Mouse (Mus musculus) urinary bladder, adult 2 months (tissue): ENCODE results near the gene Csnk1g2. TPM values are rescaled to one million over a fixed set of nuclear protein-coding genes. Genes with fewer than 3 reads are reported as not detected.
"Not testable (repeated sequence)": the region's sequence is repeated elsewhere in the genome, so short reads cannot be mapped to it uniquely, and the experiment has no call there.

ENCODE experiments used
- DNase-seq: peaks from one replicate; pipeline ENCODE4 v3.0.0; 2022; ENCODE audit warnings: low spot score
- polyA plus RNA-seq: library from polyadenylated mRNA; depleted of rRNA; stranded (reverse); fragments of >200 nt; gene quantifications from 2 replicates; pipeline ENCODE4 v1.2.3, GENCODE M21; 2012

The Csnk1g2 gene
- polyA plus RNA-seq, 1 experiment = 158 TPM

DNA sequence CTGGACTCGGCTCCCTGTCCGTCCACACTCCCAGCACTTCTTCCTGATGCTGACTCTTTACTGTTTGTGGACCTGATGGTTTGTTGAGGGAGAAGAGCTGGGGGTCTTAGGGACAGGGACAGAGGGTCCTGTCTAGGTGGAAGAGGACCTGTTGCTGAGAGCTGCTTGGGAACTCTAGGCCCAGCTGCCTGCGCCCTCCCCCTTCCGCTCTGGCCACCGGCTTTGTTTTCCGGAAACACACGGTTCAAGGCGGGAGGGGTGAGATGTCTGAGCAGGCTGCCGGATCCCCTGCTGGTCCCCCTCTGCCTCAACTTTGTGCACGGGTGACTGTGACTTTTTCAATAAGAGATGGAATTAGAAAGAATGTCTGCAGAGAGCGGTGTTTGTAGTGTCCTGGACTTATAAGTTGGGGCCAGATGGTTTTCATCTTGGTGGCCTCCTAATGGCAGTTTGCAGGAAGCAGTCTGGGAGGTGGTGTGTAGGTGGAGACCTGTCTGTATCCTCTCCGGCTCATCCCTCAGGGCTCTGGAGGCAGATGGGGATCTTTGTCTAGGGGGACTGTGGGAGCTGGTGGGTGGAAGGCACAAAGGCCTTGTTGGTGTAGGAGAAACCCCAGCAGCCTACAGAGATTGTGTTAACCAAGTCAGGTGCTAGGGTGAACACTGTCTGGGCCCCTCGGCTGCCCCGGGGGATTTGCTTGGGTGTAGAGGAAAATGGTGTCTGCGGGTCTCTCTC, 986 bp downstream of the Csnk1g2 start:
- no peak for DNase-seq

DNA sequence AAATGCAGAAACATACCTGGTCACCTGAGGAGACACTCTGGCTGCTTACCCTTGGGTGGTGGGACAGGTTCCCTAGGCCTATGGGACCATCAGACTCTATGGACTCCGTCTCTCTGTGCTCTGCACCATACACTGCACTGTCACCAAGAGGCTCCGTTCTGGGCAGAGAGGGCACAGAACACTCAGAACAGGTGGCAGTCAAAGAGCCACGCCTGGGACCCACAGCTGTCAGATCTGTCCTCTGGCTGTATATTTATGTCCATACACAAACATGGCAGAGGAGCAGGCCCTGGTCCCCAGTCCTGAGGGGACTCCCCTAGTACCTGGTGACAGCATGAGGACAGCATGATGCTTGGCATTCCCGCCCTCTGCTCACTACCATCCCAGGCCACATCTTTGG, 3.1 kb downstream of the Csnk1g2 start:
- DNase-seq = no peak

DNA sequence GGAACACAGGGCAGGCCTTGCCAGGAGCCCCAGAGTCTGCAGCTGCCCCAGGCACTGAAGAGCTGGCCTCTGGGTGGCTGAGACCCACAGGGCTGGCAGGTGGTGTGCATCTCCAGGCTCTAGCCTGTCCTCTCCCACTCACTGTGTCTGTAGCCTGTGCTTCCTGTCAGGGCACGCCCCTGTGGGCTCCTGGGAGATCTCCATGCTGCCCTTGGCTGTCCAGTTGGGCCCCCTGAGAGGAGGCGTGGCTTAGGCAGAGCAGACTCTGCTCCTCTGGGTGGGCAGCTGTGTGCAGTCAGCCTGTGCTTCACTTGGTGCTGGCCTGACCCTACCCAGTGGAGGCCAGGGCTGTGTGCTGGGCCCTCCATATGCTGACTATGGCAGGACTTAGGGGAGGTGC, 5.0 kb downstream of the Csnk1g2 start:
- no peak for DNase-seq

DNA sequence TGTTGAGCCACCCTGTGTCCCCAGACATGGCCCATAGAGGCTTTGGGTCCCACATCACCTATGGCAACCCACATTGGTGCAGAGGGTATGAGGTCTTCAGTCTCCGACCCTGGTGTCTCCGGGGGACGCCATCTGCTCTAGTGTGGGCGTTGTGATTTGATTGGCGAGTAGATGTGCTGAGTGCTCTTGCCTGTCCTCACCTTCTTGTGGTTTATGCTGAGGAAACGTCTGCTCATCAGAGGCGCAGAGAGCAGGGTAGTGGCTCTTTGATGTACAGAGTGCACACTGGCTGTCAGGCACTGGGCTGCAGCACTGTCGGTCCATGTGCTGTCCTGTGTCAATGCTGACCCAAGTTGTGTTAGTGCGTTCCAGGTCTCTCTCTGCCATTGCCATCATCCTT, 6.3 kb downstream of the Csnk1g2 start:
- no peak for DNase-seq

DNA sequence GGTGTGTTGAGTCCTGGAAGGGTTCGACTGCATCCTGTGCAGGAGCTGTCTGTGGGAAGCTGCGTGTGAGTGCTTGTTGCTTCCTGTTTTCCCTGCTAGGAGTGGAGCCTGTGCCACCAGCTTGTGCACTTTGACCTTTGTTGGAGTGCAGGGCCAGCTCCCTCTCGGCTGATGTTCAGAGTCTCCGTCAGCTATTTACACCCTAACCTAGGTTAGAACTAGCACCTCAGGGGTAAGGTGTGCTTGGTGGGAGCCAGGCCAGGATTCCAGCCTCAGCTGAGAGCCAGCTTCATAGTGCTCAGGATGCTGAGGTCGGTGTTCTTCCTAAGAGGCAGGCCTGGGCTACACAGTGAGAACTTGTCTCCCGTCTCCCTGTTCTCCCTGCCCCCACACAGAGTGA, 12.7 kb downstream of the Csnk1g2 start:
- no peak for DNase-seq

DNA sequence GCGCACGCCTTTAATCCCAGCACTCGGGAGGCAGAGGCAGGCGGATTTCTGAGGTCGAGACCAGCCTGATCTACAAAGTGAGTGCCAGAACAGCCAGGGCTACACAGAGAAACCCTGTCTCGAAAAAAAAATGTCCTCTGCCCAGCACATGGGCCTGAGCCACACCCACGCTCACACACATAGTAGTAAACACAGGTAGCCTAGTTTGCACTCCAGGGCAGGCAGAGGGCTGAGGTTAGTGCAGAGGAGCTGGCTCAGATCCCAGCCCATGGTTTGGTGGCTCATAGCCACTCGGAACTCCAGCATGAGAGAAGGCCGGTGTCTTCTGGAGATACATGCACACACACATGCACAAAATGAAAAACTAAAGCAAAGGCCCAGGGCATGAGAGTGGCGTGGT, 24.3 kb downstream of the Csnk1g2 start:
- no peak for DNase-seq

DNA sequence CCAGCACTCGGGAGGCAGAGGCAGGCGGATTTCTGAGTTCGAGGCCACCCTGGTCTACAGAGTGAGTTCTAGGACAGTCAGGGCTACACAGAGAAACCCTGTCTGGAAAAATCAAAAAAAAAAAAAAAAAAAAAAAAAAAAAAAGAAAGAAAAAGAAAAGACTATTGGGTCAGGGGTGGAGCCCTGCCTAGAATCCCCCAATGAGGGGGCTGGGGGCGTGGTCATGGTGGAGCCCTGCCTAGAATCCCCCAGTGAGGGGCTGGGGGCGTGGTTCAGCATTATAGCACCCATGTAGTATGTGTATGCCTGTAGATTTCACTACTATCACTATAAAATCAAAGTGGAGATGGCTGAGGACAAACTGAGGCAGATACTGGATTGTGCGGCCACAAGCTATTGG, 27.3 kb downstream of the Csnk1g2 start:
- not testable (repeated sequence) for DNase-seq

DNA sequence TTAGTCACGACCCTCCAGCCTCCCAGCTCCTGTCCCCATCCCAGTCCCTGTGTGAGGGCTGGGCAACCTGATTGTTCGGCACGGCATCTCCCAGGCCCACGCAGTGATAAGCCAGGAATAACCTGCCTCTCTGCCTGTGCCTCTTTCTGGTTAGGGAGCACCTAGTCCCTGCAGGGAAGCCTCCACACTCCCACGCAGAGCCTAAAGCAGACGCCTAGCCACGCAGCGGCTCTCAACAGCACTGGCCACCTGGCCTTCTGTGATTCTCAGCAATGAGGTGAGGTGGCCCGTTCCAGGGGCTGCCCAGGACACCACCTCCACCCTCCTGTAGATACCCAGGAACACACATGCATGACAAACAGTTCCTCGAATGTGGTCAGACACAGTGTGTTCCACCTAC, 27.8 kb downstream of the Csnk1g2 start:
- DNase-seq = no peak

DNA sequence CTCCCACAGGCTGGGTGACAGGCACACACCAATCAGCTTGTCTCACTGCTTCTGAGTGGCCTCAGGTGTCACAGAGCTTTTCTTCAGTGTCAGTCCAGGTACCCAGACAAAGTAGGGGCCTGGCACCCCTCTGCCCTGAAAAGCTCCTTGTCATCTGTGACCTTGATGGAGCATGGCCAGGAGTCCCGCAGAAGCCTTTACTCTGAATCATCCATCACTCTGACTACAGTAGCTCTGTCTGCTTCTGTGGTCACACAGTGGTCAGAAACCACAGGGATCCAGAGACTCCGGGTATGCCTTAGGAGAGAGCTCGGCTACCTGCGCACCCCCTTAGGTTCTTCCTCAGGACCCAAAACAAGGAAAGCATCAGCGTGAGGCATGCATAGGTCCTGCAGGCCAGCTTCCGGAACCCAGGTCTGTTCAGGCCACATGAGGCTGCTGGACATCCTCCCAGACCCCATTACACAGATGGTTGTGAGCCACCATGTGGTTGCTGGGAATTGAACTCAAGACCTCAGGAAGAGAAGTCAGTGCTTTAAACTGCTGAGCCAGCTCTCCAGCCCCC, 30.6 kb downstream of the Csnk1g2 start:
- no peak for DNase-seq

DNA sequence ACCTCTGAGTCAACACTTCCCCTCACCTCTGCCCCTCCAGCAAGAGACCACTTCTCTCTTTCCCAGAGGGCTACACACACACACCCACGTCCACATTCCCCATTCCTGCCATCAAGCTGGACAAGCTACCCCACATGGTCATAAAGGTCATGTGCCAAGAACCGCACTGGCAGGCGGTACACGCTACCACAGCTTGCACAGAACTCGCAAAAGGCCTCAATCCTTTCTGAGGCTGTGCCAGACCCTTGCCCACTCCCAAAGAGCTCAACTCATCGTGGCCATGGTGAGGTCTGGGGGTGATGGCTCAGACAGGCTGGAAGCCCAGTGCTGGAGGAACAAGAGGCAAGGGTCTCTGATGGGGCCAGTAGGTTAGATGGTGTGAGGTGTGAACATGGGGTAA, 32.2 kb downstream of the Csnk1g2 start:
- DNase-seq = no peak

DNA sequence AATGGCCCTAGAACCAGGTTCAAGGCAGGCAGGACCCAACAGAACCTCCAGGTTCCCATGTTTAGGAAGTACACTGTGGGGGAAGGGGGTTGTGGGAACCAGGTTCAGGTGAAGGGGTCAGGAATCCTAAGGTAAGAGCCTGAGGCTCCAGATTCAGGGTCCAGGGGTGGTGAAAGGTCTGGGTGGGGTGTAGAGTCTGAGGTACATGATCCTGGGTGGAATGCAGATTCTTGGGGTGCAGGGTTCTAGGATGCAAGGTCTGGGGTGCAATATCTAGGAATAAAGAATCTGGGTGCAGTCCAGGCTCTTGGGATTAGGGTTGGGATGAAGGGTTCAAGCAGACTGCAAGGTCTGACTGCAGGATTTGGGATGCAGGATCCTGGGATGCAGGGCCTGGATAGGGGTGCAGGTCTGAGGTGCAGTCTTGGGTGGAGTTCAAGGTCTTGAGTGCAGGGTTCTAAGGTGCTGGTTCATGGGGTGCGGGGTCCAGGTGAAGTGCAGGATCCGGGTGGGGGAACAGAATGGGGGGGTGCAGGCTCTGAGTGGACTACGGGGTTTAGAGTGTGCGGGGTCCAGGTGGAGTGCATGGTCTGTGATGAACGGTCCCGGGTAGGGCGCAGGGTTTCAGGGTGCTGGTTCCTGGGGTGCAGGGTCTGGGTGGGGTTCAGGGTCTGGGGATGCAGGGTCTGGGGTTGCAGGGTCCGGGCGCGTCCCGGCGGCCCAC, 32.9 kb downstream of the Csnk1g2 start:
- DNase-seq = no peak

DNA sequence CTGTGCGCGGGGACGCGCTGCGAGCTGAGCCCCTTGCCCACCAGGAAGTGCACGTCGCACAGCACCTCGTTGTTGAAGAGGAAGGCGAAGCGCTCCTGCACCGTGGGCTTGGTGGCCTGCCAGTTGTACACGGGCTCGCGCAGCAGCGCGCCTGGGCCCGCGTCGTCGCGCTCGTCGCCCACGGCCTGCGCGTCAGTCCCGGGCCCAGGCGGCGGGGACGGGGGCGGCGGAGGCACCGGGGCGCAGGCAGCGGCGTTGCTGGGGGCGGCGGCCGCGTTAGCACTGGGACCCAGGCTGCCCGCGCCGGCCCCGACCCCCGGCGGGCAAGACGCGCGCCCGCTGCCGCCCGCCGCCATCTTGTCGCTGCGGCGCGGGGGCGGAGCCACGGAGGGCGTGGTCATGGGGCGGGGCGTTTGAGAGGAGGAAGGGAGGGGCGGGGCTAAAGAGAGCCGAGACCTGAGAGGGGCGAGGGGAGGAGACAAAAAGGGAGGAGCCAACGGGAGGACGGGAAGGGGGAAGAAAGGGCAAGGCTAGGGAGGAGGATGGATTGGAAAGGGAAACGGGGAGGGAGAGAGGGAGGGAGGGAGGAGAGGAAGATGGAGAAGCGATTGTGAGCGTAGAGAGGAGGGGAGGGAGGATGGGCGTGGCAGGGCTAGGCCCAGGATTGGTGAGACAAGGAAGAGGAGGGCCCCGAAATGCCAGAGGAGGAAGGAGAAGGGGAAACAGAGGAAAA, 33.7 kb downstream of the Csnk1g2 start:
- DNase-seq = peak; percentile 81

DNA sequence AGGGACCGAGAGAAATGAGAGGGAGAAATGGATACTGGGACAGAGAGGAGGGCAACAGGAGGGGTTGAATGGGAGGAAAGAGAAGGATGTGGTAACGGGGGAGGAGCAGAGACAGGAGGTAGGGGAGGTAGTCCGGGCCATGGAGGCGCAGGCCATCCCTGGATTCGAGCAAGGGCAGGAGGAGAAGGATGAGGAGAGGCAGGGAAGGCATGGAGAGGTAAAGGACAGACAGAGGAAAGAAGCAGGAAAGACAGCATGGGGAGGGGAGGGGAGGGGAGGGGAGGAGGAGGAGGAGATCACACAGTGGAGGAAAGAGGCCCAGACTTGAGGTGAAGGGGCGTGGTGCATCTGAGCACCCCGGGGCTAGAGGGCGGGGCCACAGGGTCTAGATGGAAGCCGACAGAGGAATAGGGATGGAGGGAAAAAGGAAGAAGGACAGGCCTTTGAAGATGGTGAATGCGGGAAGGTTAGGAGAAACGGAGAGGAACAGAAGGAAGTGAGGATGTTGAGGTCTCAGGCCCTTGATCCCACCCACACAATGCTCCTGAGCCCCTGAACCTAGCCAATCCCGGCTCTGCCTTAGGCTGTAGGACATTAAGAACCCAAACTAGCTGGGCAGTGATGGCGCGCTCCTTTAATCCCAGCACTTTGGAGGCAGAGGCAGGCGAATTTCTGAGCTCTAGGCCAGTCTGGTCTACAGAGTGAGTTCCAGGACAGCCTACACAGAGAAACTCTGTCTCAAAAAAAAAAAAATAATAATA, 34.4 kb downstream of the Csnk1g2 start, which contains the start of gene Btbd2:
Btbd2 (minus strand) TSS at position 209 of the 761 bp plus-strand sequence.
- DNase-seq = no peak

DNA sequence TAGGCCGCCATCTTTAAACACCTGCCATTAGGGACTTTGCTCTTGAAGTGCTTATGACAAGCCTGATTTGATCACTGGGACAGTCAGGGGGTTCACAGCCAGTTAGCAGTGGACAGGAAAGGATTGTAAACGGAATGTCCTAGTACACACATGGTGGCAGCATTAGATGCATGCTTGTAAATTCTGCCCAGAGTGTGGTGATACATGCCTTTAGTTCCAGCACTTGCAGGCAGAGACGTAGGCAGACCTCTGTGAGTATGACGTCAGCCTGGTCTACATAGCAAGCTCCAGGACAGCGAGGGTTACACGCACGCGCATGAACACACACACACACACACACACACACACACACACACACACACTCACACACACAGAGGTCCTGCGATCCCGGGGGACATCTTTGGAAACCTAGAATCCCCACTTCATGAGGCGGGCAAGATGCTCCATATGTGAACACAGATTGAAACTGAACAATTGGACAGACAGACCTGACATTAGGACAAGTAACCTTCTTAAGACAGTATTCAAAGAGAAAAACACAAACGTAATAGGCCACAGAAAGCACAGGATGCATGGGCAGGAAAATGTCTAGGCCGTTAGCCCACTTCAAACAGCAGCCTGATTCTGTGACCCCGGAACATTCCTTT, 35.7 kb downstream of the Csnk1g2 start:
- DNase-seq = no peak

DNA sequence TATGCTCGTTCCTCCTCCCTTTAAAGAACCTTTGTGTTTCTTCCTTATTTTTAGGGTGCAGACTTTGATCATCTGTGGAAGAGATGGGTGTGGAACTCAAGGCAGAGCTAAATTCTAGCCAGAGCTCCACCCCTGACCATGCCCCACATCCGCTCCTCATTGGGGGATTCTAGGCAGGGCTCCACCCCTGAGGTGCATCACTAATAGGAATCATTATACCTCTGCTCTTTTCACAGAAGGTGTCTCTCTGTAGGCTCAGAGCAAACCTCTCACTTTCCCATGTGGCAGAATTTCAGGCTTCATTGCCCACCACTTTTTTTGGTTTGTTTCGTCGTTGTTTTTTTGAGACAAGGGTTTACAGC, 36.2 kb downstream of the Csnk1g2 start:
- no peak for DNase-seq

DNA sequence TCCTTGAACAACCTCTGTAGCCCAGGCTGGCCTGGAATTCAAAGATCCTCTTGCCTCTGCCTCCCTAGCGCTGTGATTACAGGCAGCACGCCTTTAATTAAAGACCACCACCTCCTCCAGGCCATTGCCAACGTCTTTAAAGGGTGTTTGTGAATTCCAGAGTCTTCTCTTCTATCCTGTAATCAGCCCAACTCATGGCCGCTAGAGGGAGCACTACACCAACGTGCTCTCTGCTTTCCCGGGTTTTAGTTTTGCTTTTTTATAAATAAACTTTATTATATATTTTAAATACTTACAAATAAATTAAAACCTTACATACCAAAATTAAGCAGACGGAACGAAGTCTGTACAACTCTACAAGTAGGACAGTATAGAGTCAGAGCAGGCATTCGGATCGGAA, 36.6 kb downstream of the Csnk1g2 start:
- no peak for DNase-seq

DNA sequence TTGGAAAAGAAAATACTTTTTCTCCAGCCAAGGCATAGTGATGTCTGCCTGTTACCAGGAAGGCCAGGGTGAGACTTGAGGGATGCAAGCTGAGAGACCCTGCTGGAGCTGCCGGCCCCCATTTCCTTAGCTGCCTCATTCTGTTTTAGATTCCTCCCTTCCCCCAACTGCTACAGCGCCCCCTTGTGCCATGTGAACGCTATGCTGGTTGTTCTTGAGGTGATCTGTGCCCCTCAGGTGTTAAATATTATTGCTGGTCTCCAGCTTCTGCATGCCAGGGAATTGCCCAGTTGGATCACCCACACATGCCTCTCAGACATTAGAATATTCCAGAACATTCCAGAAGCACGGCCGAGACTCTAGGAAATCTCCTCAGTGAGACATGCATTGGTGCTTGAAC, 38.5 kb downstream of the Csnk1g2 start:
- no peak for DNase-seq

DNA sequence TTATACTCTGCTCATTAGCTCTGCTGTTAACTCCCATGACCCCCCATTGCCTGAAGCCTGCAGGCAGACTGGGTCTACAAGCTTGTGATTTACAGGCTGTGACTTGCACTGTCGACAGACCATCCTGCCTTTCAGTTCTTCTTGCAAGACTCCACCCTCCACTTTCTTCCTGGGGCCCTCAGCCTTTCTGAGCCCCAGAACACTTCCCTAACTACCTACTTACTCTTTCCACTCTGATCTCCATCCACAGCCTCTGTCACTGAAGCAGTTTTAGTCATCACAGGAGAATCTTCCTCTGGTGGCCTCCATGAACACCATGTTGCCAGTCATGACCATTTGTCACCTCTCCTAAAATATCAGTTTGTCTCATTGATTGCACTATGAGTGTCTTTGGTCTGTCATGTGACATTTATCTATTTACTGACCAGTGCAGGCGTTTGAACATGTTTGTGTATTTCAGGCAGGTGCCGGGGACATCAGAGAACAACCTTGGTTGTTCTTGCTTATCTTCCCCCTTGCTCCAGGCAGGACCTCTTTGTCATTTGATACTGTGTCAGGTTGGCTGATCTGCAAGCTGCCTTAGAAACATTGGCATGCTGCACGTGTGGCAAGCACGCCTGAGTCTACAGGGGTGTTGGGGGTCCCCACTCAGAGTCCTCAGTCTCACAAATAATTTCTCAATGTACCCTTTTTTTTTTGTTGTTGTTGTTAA, 41.0 kb downstream of the Csnk1g2 start:
- no peak for DNase-seq

DNA sequence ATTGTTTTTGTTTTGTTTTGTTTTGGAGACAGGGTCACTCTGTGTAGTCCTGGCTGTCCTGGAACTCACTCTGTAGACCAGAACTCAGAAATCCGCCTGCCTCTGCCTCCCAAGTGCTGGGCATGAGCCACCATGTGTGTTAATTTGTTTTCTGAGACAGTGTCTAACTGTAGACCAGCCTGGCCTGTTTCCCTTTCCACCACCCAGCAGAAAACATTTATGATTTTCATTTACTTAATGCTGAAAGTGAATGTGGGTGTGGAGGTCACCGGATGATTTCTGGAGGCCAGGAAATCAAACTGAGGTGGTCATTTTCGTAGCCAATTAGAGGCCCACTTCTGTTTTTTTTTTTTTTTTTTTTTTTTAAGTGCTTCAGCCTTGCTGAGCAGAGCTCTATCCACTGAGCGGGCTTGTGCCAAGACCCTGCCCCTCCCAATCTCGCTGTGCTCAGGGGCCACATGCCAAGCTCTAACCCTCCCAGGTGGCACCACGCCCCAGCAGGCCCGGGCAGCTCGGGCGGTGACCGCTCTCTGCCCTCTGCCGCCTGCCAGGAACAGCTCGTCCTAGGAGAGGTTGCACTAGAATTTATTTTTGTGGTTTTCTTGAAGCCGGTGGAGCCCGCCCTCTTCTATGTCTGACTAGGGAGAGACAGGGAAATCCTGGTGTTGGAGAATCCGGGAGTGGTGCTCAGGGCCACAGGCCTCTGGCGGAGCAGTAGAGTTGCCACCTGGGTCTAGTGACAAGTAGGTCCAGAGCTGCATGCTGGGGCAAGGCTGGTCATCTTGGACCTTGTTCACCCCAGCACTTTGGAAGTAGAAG, 41.8 kb downstream of the Csnk1g2 start:
- DNase-seq = peak; percentile 90

DNA sequence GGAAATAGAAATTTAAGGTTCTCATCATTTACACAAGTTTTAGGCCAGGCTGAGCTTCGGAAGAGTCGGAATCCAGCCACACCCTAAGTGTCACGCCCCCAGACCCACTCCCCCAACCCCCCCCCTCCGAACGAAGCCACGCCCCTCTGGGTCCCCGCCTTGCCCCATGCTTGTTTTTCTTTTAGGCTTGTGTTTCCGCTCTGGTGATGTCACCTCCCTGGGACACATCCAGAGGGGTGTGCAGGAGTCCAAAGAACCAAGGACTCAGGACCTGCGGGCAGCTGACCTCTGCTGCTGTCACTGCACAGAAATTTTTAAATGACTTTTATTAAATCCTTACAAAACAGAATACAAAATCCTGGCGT, 42.4 kb downstream of the Csnk1g2 start:
- DNase-seq = no peak
